8 mouse cellular contexts compared by ENCODE assay signal in the genomic region with DNA sequence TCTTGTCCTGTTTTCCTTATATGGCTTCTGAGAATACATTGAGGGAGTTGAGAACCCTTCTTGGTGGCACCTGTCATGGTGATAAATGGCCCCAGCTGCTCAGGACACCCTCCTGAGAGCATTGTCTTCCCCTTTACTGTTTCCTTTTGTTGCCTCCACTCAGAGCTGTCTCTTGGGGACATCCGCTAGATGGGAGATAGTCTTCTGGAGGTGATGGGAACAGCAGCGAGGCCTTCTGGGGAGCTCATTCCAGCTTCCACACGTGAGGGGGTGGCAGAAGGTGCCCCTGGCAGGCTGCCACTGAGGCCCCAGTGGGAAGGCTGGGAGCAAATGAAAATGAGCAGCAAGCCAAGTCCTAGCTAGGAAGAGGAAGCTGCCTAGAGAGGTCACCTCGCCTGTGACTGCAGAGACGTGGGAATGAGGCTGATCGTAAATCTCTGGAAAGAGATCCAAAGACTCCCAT. TPM values are rescaled to one million over a fixed set of nuclear protein-coding genes. Genes with fewer than 3 reads are reported as not detected.
DNase-seq lines count a peak whose midpoint lies in the region; ATAC-seq lines count a peak whose summit lies in the region.

No protein-coding gene starts in this region.

- peak; percentile 59 to 77 for DNase-seq in adrenal gland, adult (ENCODE audit: inconsistent age in 2 of 2, low spot score in 1 of 2)
- no peak for DNase-seq in adrenal gland, adult 18-20 months (ENCODE audit: low spot score in 2 of 2)
- peak; percentile 75 for DNase-seq in MN1 (ENCODE audit: low spot score)
- DNase-seq in heart, adult 9 months (ENCODE audit: low spot score in 2 of 2): peak; percentile 45 to 56
- DNase-seq in kidney, postnatal 14 days: peak; percentile 83
- DNase-seq in urinary bladder, postnatal 25 days (ENCODE audit: low spot score): no peak
- DNase-seq in right cerebral cortex, adult 2 months (ENCODE audit: low spot score in 2 of 2): no peak

- ATAC-seq in erythroblast, adult 5-6 weeks (replicated peaks; ENCODE audit: low FRiP score, poor library complexity, severe bottlenecking): no peak

RNA-seq across cellular contexts. Expression of a gene that starts 27.5 kb away (rescaled TPM):
- 1 to 10 TPM; 8.8 to 9.2 TPM for total RNA-seq in adrenal gland, adult 18-20 months (2021)
- 1.5 TPM in 1 of 2 replicates, not detected in the other for total RNA-seq in erythroblast, adult 5-6 weeks (2015; ENCODE audit: low replicate concordance)
- total RNA-seq in erythroblast, adult 5-6 weeks (2017; ENCODE audit: low replicate concordance): 3.5 TPM in 1 of 2 replicates, not detected in the other

RNA-seq across cellular contexts. Expression of a gene that starts 27.6 kb away (rescaled TPM):
- total RNA-seq in adrenal gland, adult 18-20 months (2021): 10 to 100 TPM; 59.3 to 71.3 TPM
- 3.8 TPM in 1 of 2 replicates, not detected in the other for total RNA-seq in erythroblast, adult 5-6 weeks (2015; ENCODE audit: low replicate concordance)
- total RNA-seq in erythroblast, adult 5-6 weeks (2017; ENCODE audit: low replicate concordance): 0.43 and 0.70 TPM in 2 replicates

Comparison
In these comparisons a context has a peak if more than half of its experiments do, and no peak if none do; other contexts are left out.
1. DNase-seq: peak in adrenal gland, adult (2 of 2), MN1 (single experiment), heart, adult 9 months (2 of 2) and kidney, postnatal 14 days (single experiment); none in adrenal gland, adult 18-20 months (0 of 2), urinary bladder, postnatal 25 days (single experiment) and right cerebral cortex, adult 2 months (0 of 2).
2. RNA of a gene that starts 27.6 kb away (total RNA-seq): 59.3 to 71.3 TPM in adrenal gland, adult 18-20 months; 0.43 to 3.8 TPM in erythroblast, adult 5-6 weeks; every median in the first group is over 10 times any median in the second.